Mouse (Mus musculus): ENCODE data around the gene Rftn2.

Gene Rftn2

GRCm38 (mm10) chr1:55226011-55226857 lies at the start of gene Rftn2:
Gene Rftn2, minus strand, starts transcription at chr1:55226782.
- DNase-seq: peak; percentile 46 to 53

- DNase-seq: no peak
Measured at GRCm38 (mm10) chr1:55265447-55265846, 38.9 kb upstream of the Rftn2 start.

GRCm38 (mm10) chr1:55264385-55264784 lies 37.8 kb upstream of the Rftn2 start:
- DNase-seq: no peak

GRCm38 (mm10) chr1:55246374-55246773 lies 19.8 kb upstream of the Rftn2 start:
- no peak for DNase-seq

- DNase-seq: peak in 1 of 2 experiments; percentile 52
Measured at GRCm38 (mm10) chr1:55239237-55239636, 12.7 kb upstream of the Rftn2 start.

- DNase-seq: no peak
Measured at GRCm38 (mm10) chr1:55238496-55238895, 11.9 kb upstream of the Rftn2 start.

- DNase-seq: peak in 1 of 2 experiments; percentile 23
Measured at GRCm38 (mm10) chr1:55237643-55238161, 11.1 kb upstream of the Rftn2 start.

- DNase-seq: peak; percentile 96 to 97
Measured at GRCm38 (mm10) chr1:55236890-55237642, 10.5 kb upstream of the Rftn2 start, which contains the start of gene Mars2. Gene Mars2, plus strand, starts transcription at chr1:55237177.

- no peak for DNase-seq
Measured at GRCm38 (mm10) chr1:55236487-55236886, 9.9 kb upstream of the Rftn2 start.

GRCm38 (mm10) chr1:55234910-55235520 lies 8.4 kb upstream of the Rftn2 start:
- DNase-seq: no peak

GRCm38 (mm10) chr1:55228256-55228884 lies 1.8 kb upstream of the Rftn2 start:
- DNase-seq: no peak

GRCm38 (mm10) chr1:55227376-55227775 lies 794 bp upstream of the Rftn2 start:
- peak in 1 of 2 experiments; percentile 3 for DNase-seq

GRCm38 (mm10) chr1:55225398-55225797 lies 1.2 kb downstream of the Rftn2 start:
- peak in 1 of 2 experiments; percentile 8 for DNase-seq

GRCm38 (mm10) chr1:55224111-55224510 lies 2.5 kb downstream of the Rftn2 start:
- peak in 1 of 2 experiments; percentile 4 for DNase-seq

GRCm38 (mm10) chr1:55223026-55223425 lies 3.6 kb downstream of the Rftn2 start:
- no peak for DNase-seq

GRCm38 (mm10) chr1:55221352-55221751 lies 5.2 kb downstream of the Rftn2 start:
- DNase-seq: no peak

- peak; percentile 74 to 90 for DNase-seq
Measured at GRCm38 (mm10) chr1:55217191-55217590, 9.4 kb downstream of the Rftn2 start.

GRCm38 (mm10) chr1:55215185-55215813 lies 11.3 kb downstream of the Rftn2 start:
- DNase-seq: peak; percentile 47 to 58

GRCm38 (mm10) chr1:55213936-55214335 lies 12.6 kb downstream of the Rftn2 start:
- no peak for DNase-seq

GRCm38 (mm10) chr1:55213475-55213874 lies 13.1 kb downstream of the Rftn2 start:
- DNase-seq: no peak

- DNase-seq: no peak
Measured at GRCm38 (mm10) chr1:55212771-55213170, 13.8 kb downstream of the Rftn2 start.

- no peak for DNase-seq
Measured at GRCm38 (mm10) chr1:55211081-55211480, 15.5 kb downstream of the Rftn2 start.

Measured in lung, postnatal 4 days (tissue).